Mouse (Mus musculus): Measurements from ENCODE around the gene Synrg. TPM values are rescaled to one million over a fixed set of nuclear protein-coding genes. Genes with fewer than 3 reads are reported as not detected.

The Synrg gene
- polyA plus RNA-seq, 1 experiment: not detected

DNA sequence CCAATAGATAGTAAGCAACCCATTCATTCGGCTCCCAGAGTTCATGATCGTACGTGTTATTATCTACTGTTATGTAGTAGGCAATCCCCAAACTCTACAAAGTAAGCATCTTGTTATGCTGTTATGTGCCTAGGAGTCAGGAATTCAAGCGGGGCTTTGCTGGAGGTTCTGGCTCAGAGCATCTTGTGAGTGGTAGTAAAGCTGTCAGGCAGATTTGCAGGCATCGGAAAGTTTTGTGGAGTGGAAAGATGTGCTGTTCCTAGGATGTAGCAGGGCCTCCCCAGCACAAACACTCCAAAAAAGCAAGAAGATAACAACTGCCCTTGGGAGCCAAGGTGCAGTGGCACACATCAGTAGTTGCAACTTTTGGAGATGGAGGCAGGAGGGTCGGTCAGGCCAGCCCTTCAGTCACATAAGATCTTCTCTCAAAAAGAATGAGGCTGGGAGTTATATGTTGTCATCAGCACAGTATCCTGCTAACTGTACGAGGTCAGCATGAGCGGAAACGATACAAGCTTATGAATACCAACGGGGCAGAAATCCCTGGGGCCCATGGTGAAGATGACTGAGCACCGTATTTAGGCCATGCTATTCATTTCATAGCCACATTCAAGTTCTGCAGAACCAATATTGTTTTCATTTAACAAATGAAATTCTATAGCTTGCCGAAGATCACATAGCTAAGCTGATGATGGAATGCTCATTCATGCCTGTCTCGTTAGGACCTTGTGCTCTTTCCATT lies 12.2 kb downstream of the Synrg start:
- no peak for TF ChIP-seq CTCF (IDR thresholded peaks at IDR 0.05; ENCODE audit: insufficient read depth, low read depth, low read length)
- TF ChIP-seq POLR2A (IDR thresholded peaks at IDR 0.05; ENCODE audit: insufficient read depth, low read depth, low read length): no peak
- Histone ChIP-seq H3K4me1 (ENCODE audit: control insufficient read depth, insufficient read depth, low read length) (0 out of 2 replicates have a peak, but pooled peaks cover 1% of the 10 kb centered on the region), H3K27ac (ENCODE audit: insufficient read depth, low read depth, low read length) (no peak overlapping the region), H3K4me3 (ENCODE audit: insufficient read depth, low read depth, low read length) (no peak overlapping the region)
- 82% methylated on average over 13 of the region's 13 CpGs for WGBS

GRCm38 (mm10) chr11:83977810-83978209 lies 13.6 kb downstream of the Synrg start:
- TF ChIP-seq POLR2A (IDR thresholded peaks at IDR 0.05; ENCODE audit: insufficient read depth, low read depth, low read length): no peak
- no peak for TF ChIP-seq CTCF (IDR thresholded peaks at IDR 0.05; ENCODE audit: insufficient read depth, low read depth, low read length)
- WGBS: 92% methylated on average over 2 of the region's 2 CpGs

GRCm38 (mm10) chr11:83979992-83980391 lies 15.8 kb downstream of the Synrg start:
- 88% methylated on average over 6 of the region's 6 CpGs for WGBS
- TF ChIP-seq CTCF (IDR thresholded peaks at IDR 0.05; ENCODE audit: insufficient read depth, low read depth, low read length) (no peak), POLR2A (IDR thresholded peaks at IDR 0.05; ENCODE audit: insufficient read depth, low read depth, low read length) (no peak)
- H3K27ac ChIP-seq (ENCODE audit: insufficient read depth, low read depth, low read length): no peak overlapping the region
- H3K4me3 ChIP-seq (ENCODE audit: insufficient read depth, low read depth, low read length): no peak overlapping the region
- H3K4me1 ChIP-seq (ENCODE audit: control insufficient read depth, insufficient read depth, low read length): 0 out of 2 replicates have a peak, but pooled peaks cover 2% of the 10 kb centered on the region

More at GRCm38 (mm10) chr11:83977810-83978209, 13.6 kb downstream of the Synrg start:
- Histone ChIP-seq H3K4me1 (ENCODE audit: control insufficient read depth, insufficient read depth, low read length) (0 out of 2 replicates have a peak, but pooled peaks cover 2% of the 10 kb centered on the region), H3K4me3 (ENCODE audit: insufficient read depth, low read depth, low read length) (no peak overlapping the region), H3K27ac (ENCODE audit: insufficient read depth, low read depth, low read length) (no peak overlapping the region)

- 37% methylated on average over 10 of the region's 10 CpGs for WGBS
- Histone ChIP-seq H3K4me3 (ENCODE audit: insufficient read depth, low read depth, low read length) (no peak overlapping the region), H3K4me1 (ENCODE audit: control insufficient read depth, insufficient read depth, low read length) (peaks cover 5% of the 10 kb centered on the region), H3K27ac (ENCODE audit: insufficient read depth, low read depth, low read length) (no peak overlapping the region)
- TF ChIP-seq CTCF (IDR thresholded peaks at IDR 0.05; ENCODE audit: insufficient read depth, low read depth, low read length) (no peak), POLR2A (IDR thresholded peaks at IDR 0.05; ENCODE audit: insufficient read depth, low read depth, low read length) (no peak)
Observed at GRCm38 (mm10) chr11:83981338-83981737, 17.1 kb downstream of the Synrg start.

DNA sequence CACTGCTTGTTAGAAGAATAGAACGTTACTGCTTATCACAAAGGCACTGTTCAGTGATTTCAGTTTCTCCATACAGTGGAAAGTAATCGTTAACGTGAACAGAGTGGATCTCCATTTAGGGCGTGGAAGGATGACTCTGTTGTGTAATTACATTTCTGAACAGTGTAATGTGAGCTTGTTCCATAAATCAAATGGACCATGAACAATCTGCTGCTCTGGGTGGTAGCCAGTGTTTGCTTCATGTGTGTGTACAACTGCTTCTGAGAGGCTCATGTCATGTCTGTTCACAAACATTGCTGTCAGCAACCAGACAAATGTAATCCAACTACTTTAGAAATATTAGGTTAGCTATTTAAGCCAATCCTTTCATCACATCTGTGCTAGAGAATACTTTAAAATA lies 27.5 kb downstream of the Synrg start:
- Histone ChIP-seq H3K27ac (ENCODE audit: insufficient read depth, low read depth, low read length) (no peak overlapping the region), H3K4me3 (ENCODE audit: insufficient read depth, low read depth, low read length) (no peak overlapping the region), H3K4me1 (ENCODE audit: control insufficient read depth, insufficient read depth, low read length) (no peaks in the 10 kb centered on the region)
- TF ChIP-seq POLR2A (IDR thresholded peaks at IDR 0.05; ENCODE audit: insufficient read depth, low read depth, low read length) (no peak), CTCF (IDR thresholded peaks at IDR 0.05; ENCODE audit: insufficient read depth, low read depth, low read length) (no peak)
- WGBS: 49% methylated on average over 4 of the region's 4 CpGs

GRCm38 (mm10) chr11:83993428-83993827 lies 29.2 kb downstream of the Synrg start:
- H3K27ac ChIP-seq (ENCODE audit: insufficient read depth, low read depth, low read length): no peak overlapping the region
- H3K4me1 ChIP-seq (ENCODE audit: control insufficient read depth, insufficient read depth, low read length): no peaks in the 10 kb centered on the region
- WGBS: 50% methylated on average over 2 of the region's 2 CpGs
- H3K4me3 ChIP-seq (ENCODE audit: insufficient read depth, low read depth, low read length): no peak overlapping the region
- TF ChIP-seq POLR2A (IDR thresholded peaks at IDR 0.05; ENCODE audit: insufficient read depth, low read depth, low read length) (no peak), CTCF (IDR thresholded peaks at IDR 0.05; ENCODE audit: insufficient read depth, low read depth, low read length) (no peak)

DNA sequence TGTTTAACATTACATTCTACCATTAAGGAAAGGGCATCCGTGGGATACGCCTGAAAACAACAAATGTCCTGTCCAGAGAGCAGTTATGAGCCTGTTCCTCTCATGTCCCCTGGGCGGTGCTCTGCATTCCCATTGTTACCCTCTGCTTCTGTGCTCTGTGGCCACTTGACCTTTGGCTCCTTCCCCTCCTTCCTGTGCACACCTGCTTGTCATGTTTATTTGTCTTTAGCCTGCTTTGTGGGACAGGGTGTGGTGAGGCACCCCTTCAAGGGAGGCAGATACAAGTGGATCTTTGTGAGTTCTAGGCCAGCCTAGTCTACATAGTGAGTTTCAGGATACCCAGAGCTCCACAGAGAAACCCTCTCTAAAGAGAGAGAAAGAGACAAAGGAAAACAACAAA lies 30.3 kb downstream of the Synrg start:
- no peaks in the 10 kb centered on the region for H3K4me1 ChIP-seq (ENCODE audit: control insufficient read depth, insufficient read depth, low read length)
- H3K27ac ChIP-seq (ENCODE audit: insufficient read depth, low read depth, low read length): no peak overlapping the region
- no peak overlapping the region for H3K4me3 ChIP-seq (ENCODE audit: insufficient read depth, low read depth, low read length)
- 90% methylated on average over 3 of the region's 3 CpGs for WGBS
- TF ChIP-seq POLR2A (IDR thresholded peaks at IDR 0.05; ENCODE audit: insufficient read depth, low read depth, low read length) (no peak), CTCF (IDR thresholded peaks at IDR 0.05; ENCODE audit: insufficient read depth, low read depth, low read length) (no peak)

DNA sequence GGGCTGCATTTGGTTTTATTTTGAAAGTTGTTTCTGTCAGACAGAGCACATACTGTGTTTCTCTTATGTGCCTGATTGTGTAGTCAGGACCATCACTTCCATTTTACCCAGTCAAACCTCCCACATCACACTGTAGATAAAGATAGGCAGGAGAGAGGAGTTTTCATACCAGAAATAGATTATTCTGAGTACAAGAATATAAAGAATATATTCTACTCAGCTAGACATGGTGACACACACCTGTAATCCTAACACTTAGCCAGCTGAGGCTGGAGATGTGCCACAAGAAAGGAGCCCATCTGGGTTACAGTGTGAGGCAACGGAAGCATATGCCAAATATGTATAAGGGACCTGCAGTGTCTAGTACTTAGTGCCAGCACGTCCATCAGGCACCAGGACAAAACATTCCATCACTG lies 31.3 kb downstream of the Synrg start:
- TF ChIP-seq CTCF (IDR thresholded peaks at IDR 0.05; ENCODE audit: insufficient read depth, low read depth, low read length) (no peak), POLR2A (IDR thresholded peaks at IDR 0.05; ENCODE audit: insufficient read depth, low read depth, low read length) (no peak)
- Histone ChIP-seq H3K4me3 (ENCODE audit: insufficient read depth, low read depth, low read length) (no peak overlapping the region), H3K4me1 (ENCODE audit: control insufficient read depth, insufficient read depth, low read length) (no peaks in the 10 kb centered on the region), H3K27ac (ENCODE audit: insufficient read depth, low read depth, low read length) (no peak overlapping the region)
- 83% methylated on average over 2 of the region's 2 CpGs for WGBS

DNA sequence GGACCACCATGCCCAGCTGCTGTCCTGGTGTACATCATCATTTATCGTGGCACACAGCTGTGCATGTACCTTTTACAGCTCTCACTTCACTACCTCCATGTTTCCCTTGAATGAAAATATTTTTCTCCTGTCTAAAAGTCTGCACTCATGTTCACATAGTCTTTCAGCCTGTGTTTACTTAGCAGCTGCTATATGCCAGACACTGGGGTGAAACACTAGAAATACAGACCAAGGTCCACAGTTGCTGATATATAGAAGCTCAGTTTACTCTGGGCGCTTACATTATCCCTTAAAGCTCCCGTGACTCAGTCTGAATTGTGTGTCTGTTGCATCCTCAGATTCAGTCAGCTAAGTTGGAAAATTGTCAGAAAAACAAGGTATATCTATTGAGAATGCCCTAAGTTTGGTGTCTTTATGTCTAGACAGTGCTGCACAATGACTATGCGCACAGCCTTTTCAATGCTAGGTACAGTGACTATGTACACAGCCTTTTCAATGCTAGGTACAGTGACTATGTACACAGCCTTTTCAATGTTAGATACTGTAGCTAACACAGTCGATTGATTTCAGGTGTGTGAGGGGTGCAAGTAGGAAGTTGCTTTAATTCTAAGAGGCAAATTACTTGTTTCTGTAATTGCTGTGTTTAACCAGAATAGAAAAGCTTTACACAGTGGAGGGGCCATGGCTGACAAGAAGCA lies 33.1 kb downstream of the Synrg start:
- Histone ChIP-seq H3K27ac (ENCODE audit: insufficient read depth, low read depth, low read length) (no peak overlapping the region), H3K4me1 (ENCODE audit: control insufficient read depth, insufficient read depth, low read length) (no peaks in the 10 kb centered on the region), H3K4me3 (ENCODE audit: insufficient read depth, low read depth, low read length) (no peak overlapping the region)
- WGBS: 87% methylated on average over 5 of the region's 5 CpGs
- TF ChIP-seq POLR2A (IDR thresholded peaks at IDR 0.05; ENCODE audit: insufficient read depth, low read depth, low read length) (no peak), CTCF (IDR thresholded peaks at IDR 0.05; ENCODE audit: insufficient read depth, low read depth, low read length) (no peak)

Measured in olfactory bulb, adult 2 months (tissue).